Mouse (Mus musculus) urinary bladder, postnatal 4 days (tissue): ENCODE results near the gene Olfr1186.
"Not testable (repeated sequence)": the region's sequence is repeated elsewhere in the genome, so short reads cannot be mapped to it uniquely, and the experiment has no call there.

ENCODE experiments used
- DNase-seq, 2 experiments: peaks; one replicate each; pipeline ENCODE4 v3.0.0; 2021 to 2022; ENCODE audit warnings: low spot score in 2 of 2

The Olfr1186 gene

DNA sequence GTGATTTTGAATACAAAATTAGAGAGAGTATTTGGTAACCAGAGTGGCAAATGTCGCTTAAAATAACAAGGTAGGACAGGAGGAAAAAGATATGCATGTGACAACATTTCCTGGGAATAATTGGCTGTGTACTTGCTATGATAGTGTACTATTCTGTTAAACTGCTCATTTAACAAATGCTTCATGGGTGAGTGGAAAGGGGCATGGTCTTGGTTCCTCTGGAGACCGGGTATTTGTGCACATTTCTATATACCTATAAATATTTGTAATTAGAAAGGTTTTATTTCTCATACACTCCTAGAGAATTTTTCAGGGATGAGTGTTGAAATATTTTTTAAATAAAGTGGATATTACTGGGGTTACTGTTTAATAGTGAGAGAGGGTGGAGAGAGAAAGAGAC lies at the start of gene Olfr1186:
Gene Olfr1186, plus strand, starts transcription at position 301 of the 400 bp plus-strand sequence.
- no peak for DNase-seq

- DNase-seq, result no peak
Measured at GRCm38 (mm10) chr2:88483298-88483697, 35.1 kb upstream of the Olfr1186 start, which contains the start of gene Olfr1184. TSS of gene Olfr1184 (plus strand) at chr2:88483598.

DNA sequence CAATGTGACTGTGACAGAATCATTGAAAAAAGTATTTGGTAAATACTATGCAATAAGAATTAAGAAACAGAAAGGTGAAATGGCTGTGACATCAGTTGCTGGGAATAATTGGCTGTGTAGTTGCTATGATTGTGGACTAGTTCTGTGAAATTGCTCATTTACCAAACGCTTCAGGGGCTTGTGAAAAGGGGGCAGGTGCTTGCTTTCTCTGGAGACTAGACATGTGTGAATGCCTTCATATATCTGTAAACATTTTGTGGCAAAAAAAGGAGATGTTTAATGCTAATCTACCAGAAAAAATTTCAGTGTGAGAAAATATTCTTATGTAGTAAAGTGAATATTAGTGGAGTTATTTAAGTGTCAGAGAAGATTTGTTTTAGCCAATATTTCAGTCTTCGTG lies 25.3 kb upstream of the Olfr1186 start, which contains the start of gene Olfr1185-ps1:
Gene Olfr1185-ps1, plus strand, starts transcription at position 301 of the 400 bp plus-strand sequence.
- no peak for DNase-seq

DNA sequence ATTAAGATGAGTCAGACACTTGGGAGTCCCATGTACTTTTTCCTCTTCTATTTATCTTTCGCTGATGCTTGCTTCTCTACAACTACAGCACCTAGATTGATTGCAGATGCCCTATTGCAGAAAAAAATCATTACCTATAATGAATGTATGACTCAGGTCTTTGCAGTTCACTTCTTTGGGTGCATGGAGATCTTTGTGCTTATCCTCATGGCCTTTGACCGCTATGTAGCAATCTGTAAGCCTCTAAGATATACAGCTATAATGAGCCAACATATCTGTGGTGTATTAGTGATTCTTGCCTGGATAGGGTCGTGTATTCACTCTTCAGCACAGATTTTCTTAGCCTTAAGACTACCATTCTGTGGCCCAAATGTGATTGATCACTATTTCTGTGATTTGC lies 7.4 kb downstream of the Olfr1186 start:
- DNase-seq, result no peak

GRCm38 (mm10) chr2:88556635-88557034 lies 38.3 kb downstream of the Olfr1186 start, which contains the start of gene Olfr1188:
TSS of gene Olfr1188 (plus strand) at chr2:88556935.
- no peak for DNase-seq

DNA sequence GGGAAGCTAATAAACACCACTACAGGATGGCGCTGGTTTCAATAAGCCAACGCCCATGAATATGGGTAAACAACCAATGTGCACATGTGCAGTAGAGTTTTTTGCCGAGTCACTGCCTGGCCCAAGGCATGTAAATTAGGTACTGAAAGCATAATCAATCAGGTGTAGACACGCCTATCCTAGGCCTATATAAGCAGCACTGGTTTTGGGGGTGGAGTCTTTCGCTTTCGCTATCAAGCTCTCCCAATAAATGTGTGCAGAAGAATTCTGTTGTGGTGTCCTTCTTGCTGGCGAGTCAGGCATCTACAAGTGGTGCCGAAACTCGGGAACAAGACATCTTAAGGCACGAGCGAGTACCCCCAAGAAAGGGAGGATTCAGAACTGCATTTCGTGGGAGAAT lies 54.3 kb downstream of the Olfr1186 start:
- DNase-seq, result not testable (repeated sequence)
